Mouse (Mus musculus) common myeloid progenitor, adult 5-6 weeks (primary cell): ENCODE results near the gene Eri3. TPM values are rescaled to one million over a fixed set of nuclear protein-coding genes. Genes with fewer than 3 reads are reported as not detected.

Experiments used
- ATAC-seq: replicated peaks from 2 replicates; pipeline ENCODE4 v1.8.0; 2016; ENCODE audit warnings: low read depth, mild to moderate bottlenecking, moderate TSS enrichment, inconsistent platforms; ENCODE audit not compliant: poor library complexity, severe bottlenecking
- total RNA-seq: library from RNA; stranded (forward); fragments of 200-1000, 187-1606 nt; gene quantifications from 2 replicates; pipeline ENCODE4 v1.2.3, GENCODE M21; 2017

Gene Eri3
- total RNA-seq, 1 experiment from 2014 or later = 37.4 TPM

- ATAC-seq = no peak
Observed at GRCm38 (mm10) chr4:117568846-117569245, 18.7 kb downstream of the Eri3 start.

- no peak for ATAC-seq
Observed at GRCm38 (mm10) chr4:117570964-117571363, 20.8 kb downstream of the Eri3 start.

- no peak for ATAC-seq
Observed at GRCm38 (mm10) chr4:117577579-117577978, 27.4 kb downstream of the Eri3 start.

DNA sequence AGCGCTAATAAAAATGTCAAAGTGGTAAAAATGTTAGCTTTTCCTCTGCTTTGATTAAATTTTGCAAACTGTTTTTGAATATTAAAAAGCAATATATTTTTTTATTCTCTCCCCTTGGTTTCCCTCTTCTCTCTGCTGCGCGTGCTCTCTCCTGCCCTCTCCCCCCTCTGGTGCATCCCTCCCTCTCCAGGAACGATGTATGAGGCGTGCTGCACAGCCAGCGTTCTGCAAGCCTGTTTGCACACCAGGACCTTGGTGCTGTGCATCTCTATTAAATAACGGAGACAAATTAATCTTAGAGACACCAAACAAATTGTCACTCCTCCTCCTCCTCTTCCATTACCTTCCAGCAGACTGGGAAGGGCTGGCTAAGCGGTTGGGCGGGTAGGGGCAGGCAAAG lies 31.5 kb downstream of the Eri3 start:
- no peak for ATAC-seq

DNA sequence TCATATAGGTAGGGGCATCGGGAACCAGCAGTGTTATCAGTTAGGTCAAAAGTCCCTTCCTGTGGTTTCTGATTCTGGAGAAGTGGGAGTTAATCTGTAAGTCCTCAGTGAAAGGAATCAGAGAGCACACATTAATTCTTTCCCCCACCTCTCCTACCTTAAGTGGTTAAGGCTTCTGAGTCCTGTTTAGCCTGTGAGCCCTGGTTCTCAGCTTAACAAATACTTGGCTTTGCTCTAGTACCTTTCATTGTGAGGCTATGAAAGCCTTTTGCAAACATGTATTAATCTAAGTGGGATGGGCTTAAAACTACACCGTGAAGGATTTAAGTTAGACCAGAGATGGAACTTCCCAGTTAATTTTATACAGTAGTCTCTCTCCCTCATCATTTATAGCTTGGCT lies 35.8 kb downstream of the Eri3 start:
- no peak for ATAC-seq

GRCm38 (mm10) chr4:117587447-117587846 lies 37.3 kb downstream of the Eri3 start:
- ATAC-seq = 0 out of 2 replicates have a peak, but pooled peaks have one; percentile 42

GRCm38 (mm10) chr4:117589081-117589660 lies 39.0 kb downstream of the Eri3 start:
- ATAC-seq = no peak

DNA sequence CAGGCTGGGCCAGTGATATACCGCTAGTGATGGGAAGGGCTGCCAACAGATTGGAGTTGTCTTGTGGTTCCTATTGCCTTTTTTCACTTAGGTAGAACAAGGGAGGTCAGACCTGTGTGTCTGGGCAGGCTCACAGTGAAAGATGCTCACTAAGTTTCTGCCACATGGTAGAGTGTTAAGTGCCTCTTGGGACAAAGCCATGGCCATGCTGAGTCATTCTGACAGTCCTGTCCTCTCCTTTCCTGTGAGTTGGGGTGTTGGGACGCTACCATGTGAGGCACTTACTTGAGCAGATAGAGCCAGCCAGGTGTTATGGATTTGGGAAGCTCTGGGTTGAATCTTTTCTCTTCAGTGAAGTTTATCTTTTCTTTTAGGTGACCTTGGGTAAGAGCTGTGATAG lies 40.6 kb downstream of the Eri3 start:
- ATAC-seq = no peak

- no peak for ATAC-seq
Observed at GRCm38 (mm10) chr4:117592206-117592605, 42.0 kb downstream of the Eri3 start.

GRCm38 (mm10) chr4:117595293-117595692 lies 45.1 kb downstream of the Eri3 start:
- ATAC-seq = no peak

- ATAC-seq = no peak
Observed at GRCm38 (mm10) chr4:117599986-117600565, 49.9 kb downstream of the Eri3 start.

DNA sequence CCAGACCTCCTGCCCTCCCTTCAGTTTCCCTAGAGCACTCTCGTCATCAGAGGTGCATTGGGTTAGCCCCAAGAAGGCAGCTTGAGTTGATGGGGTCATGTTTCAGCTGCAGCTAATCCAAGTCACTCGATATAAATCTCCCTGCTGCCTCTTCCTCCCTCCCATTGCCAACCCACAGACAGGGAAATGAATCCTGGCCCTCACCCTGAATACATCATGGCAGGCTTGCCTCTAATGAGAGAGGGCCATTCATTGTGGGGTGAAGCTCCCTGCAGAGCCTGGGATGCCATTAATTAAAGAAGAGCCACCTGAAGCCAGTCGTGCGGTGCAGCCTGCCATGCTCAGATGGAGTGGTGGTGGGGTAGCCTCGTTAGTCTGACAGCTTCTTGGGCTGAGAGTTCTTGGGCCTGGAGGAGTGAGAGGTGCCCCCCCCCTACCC lies 51.2 kb downstream of the Eri3 start:
- no peak for ATAC-seq

GRCm38 (mm10) chr4:117605099-117605953 lies 55.2 kb downstream of the Eri3 start:
- ATAC-seq = no peak

- ATAC-seq = no peak
Observed at GRCm38 (mm10) chr4:117605954-117606227, 55.7 kb downstream of the Eri3 start.

GRCm38 (mm10) chr4:117606831-117607610 lies 56.9 kb downstream of the Eri3 start:
- ATAC-seq = no peak

DNA sequence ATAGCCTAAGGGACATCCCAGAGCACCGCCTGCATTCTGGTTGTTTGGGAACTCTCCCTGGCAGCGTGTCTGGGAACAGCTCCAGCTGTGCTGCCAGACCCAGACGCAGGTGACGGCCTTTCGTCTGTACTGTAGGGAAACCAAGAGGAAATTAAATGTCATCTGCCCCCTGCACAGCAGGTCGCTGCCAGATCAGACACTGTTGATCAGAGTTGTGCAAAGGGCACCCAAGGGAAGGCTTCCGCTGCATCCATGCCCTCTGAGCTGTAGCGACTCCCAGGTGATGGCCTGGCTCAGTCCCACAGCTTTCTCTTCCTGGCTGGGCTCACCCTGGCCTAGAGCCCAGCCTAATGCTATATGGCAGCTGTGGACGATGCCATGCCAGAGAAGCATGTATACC lies 58.1 kb downstream of the Eri3 start:
- no peak for ATAC-seq

DNA sequence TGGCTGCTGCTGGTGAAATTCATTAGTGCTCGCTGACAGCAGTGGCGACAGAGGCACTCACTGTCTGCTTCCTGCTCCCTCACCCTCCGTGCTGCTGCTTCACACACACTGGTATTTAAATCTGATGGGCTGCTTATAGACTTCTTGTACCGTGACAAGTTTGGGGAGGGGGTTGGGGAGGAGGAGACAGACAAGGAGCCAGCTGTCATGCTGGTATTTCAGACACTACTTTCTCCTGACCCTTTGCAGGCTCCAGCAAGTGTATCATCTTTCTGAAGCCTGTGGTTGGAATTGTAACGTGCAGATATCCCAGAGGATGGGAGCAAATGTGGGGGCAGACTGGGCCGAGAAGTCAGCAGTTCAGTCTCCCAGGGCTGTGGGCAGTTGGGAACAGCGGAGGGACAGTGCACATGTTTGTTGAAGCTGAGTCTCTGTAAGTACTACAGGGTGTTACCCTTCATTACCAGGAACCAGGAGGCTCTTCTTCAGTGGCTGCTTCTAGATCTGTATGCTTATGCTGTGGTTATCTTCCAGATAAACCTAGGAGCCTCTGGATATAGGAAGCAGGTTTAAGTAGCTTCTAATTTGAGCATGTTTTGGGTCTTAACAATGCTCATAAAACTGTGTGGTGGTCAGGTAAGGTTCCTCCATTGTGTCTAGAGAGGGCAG lies 59.3 kb downstream of the Eri3 start:
- ATAC-seq = no peak

- no peak; the same call in 1 of the 2 replicates for ATAC-seq
Observed at GRCm38 (mm10) chr4:117611385-117611784, 61.2 kb downstream of the Eri3 start.

- ATAC-seq = no peak
Observed at GRCm38 (mm10) chr4:117611814-117612213, 61.6 kb downstream of the Eri3 start.

- ATAC-seq = no peak
Observed at GRCm38 (mm10) chr4:117612713-117613112, 62.5 kb downstream of the Eri3 start.
